Mouse (Mus musculus): ENCODE measurements at regions not wholly inside any gene's neighbourhood (a gene's known extent, or its start where the extent isn't known, plus 50 kb on each side); places are given as distances from the start of the nearest gene placed in this dataset.

GRCm38 (mm10) chr10:16713143-16713542, 1009.9 kb upstream of the Cited2 start:
- TF ChIP-seq POLR2A (IDR thresholded peaks at IDR 0.05; ENCODE audit: insufficient read depth, low read depth, low read length): no peak
- TF ChIP-seq CTCF (IDR thresholded peaks at IDR 0.05): no peak
- TF ChIP-seq EP300 (IDR thresholded peaks at IDR 0.05; ENCODE audit: insufficient read depth, low read depth, low read length): no peak

Measured in heart, adult 2 months (tissue).